Mouse (Mus musculus) monocyte, adult 59 days (primary cell): ENCODE results near the gene Ppp1r14c. TPM values are rescaled to one million over a fixed set of nuclear protein-coding genes. Genes with fewer than 3 reads are reported as not detected.

Source experiments
- total RNA-seq, 2 experiments: library from RNA; stranded (reverse); gene quantifications; one replicate each; pipeline ENCODE4 v1.2.4; 2023

Ppp1r14c gene
- total RNA-seq = under 1 TPM in 1 of 2 experiments, not detected in 1; 0.29 TPM

GRCm38 (mm10) chr10:3366036-3366869 is at the start of gene Ppp1r14c:
Gene Ppp1r14c (plus strand): TSS chr10:3366057.

Other genes starting within 250 kb of the Ppp1r14c start
- not detected for gene H60c, start 98.3 kb upstream of the Ppp1r14c start, total RNA-seq
- not detected for gene Iyd, start 174.2 kb downstream of the Ppp1r14c start, total RNA-seq